ENCODE assay signal across 10 mouse cellular contexts in genomic region chr11:6560655-6561360, GRCm38 (mm10). TPM values are rescaled to one million over a fixed set of nuclear protein-coding genes. Genes with fewer than 3 reads are reported as not detected.
DNase-seq lines count a peak whose midpoint lies in the region; ATAC-seq lines count a peak whose summit lies in the region.
"Had no signal": no experiment of that assay in that cellular context is flagged by ENCODE, and none has a peak within 500 bp of the region (broad histone marks: within the 10 kb centered on the region; RNA-seq: fewer than 3 reads in every experiment).

No protein-coding gene starts in this region.

- no peak overlapping the region for H3K4me2 ChIP-seq in lung, embryonic 15.5 days
- H3K4me2 ChIP-seq in heart, embryonic 16.5 days (ENCODE audit: low read depth, low read length): peak overlapping the region; percentile 30; the same call in 1 of the 2 replicates
- no peak overlapping the region for H3K4me2 ChIP-seq in forebrain, embryonic 12.5 days

- H3K9me3 ChIP-seq in lung, embryonic 15.5 days: no peaks in the 10 kb centered on the region
- H3K9me3 ChIP-seq in heart, embryonic 16.5 days (replicated peaks; ENCODE audit: control insufficient read depth, low read length): no peaks in the 10 kb centered on the region
- no peaks in the 10 kb centered on the region for H3K9me3 ChIP-seq in forebrain, embryonic 12.5 days

- no peak for DNase-seq in lung, postnatal 14 days
- DNase-seq in lung, postnatal 4 days: peak; percentile 36 to 42
- DNase-seq in thymus, postnatal 25 days: peak; percentile 70
- no peak for DNase-seq in cerebellum, adult 11 months
- DNase-seq in left cerebral cortex, adult 9 months (ENCODE audit: low spot score in 2 of 2): no peak
- DNase-seq: right cerebral cortex, postnatal 25 days had no signal

- peaks cover 4% of the 10 kb centered on the region; the same call in 1 of the 2 replicates for H3K36me3 ChIP-seq in lung, embryonic 15.5 days
- H3K36me3 ChIP-seq in heart, embryonic 16.5 days (ENCODE audit: control insufficient read depth, insufficient read depth): no peaks in the 10 kb centered on the region
- peaks cover 20% of the 10 kb centered on the region for H3K36me3 ChIP-seq in forebrain, embryonic 12.5 days (replicated peaks)

- H3K4me3 ChIP-seq in lung, embryonic 15.5 days: no peak overlapping the region
- peak overlapping the region; percentile 40 for H3K4me3 ChIP-seq in heart, embryonic 16.5 days (ENCODE audit: low read length)
- no peak overlapping the region for H3K4me3 ChIP-seq in forebrain, embryonic 12.5 days (replicated peaks)

- no peak overlapping the region for H3K9ac ChIP-seq in lung, embryonic 15.5 days
- H3K9ac ChIP-seq in heart, embryonic 16.5 days (ENCODE audit: low read length): peak overlapping the region; percentile 32; the same call in 1 of the 2 replicates
- H3K9ac ChIP-seq in forebrain, embryonic 12.5 days: no peak overlapping the region

- H3K27ac ChIP-seq in lung, embryonic 15.5 days: 0 out of 2 replicates have a peak overlapping the region, but pooled peaks have one; percentile 1
- H3K27ac ChIP-seq in heart, embryonic 16.5 days (ENCODE audit: low read length): peak overlapping the region; percentile 41
- H3K27ac ChIP-seq in forebrain, embryonic 12.5 days: no peak overlapping the region
- H3K27ac ChIP-seq: hindbrain, postnatal 0 days had no signal

- WGBS in lung, embryonic 15.5 days: 76% methylated on average over 13 of the region's 13 CpGs
- WGBS in heart, embryonic 16.5 days: 78% methylated on average over 13 of the region's 13 CpGs
- WGBS in forebrain, embryonic 12.5 days: 93% methylated on average over 13 of the region's 13 CpGs

- H3K27me3 ChIP-seq in lung, embryonic 15.5 days: no peaks in the 10 kb centered on the region
- no peaks in the 10 kb centered on the region for H3K27me3 ChIP-seq in heart, embryonic 16.5 days (ENCODE audit: control insufficient read depth, insufficient read depth, low read length)
- no peaks in the 10 kb centered on the region for H3K27me3 ChIP-seq in forebrain, embryonic 12.5 days

- no peaks in the 10 kb centered on the region for H3K4me1 ChIP-seq in lung, embryonic 15.5 days
- H3K4me1 ChIP-seq in heart, embryonic 16.5 days (ENCODE audit: control insufficient read depth, insufficient read depth, low read length): peaks cover 10% of the 10 kb centered on the region; the same call in 1 of the 2 replicates
- H3K4me1 ChIP-seq in forebrain, embryonic 12.5 days: no peaks in the 10 kb centered on the region

- ATAC-seq in lung, embryonic 15.5 days (ENCODE audit: borderline replicate concordance, extremely low read depth, low FRiP score, low TSS enrichment): no peak
- ATAC-seq in heart, embryonic 16.5 days (replicated peaks; ENCODE audit: extremely low read depth, insufficient read depth, low FRiP score): no peak
- no peak for ATAC-seq in forebrain, embryonic 12.5 days (ENCODE audit: low FRiP score)
- ATAC-seq: hindbrain, postnatal 0 days had no signal

RNA-seq across cellular contexts. Expression of gene Ccm2, which starts 14.1 kb away (rescaled TPM):
- polyA plus RNA-seq in lung, embryonic 15.5 days (2015; fragmentation: Nextera tagmentation; extraction: Ambion mirVana): 87.8 and 92.9 TPM in 2 replicates
- polyA plus RNA-seq in heart, embryonic 16.5 days (2015; fragmentation: Nextera tagmentation; extraction: Ambion mirVana): 58.7 TPM in 2 replicates
- polyA plus RNA-seq in forebrain, embryonic 12.5 days (2016; fragmentation: Nextera tagmentation; extraction: Ambion mirVana): 89.9 and 90.7 TPM in 2 replicates

RNA-seq across cellular contexts. Expression of gene Myo1g, which starts 40.0 kb away (rescaled TPM):
- 2.9 and 4.1 TPM in 2 replicates for polyA plus RNA-seq in lung, embryonic 15.5 days (2015; fragmentation: Nextera tagmentation; extraction: Ambion mirVana)
- 3.4 and 6.8 TPM in 2 replicates for polyA plus RNA-seq in heart, embryonic 16.5 days (2015; fragmentation: Nextera tagmentation; extraction: Ambion mirVana)
- polyA plus RNA-seq in forebrain, embryonic 12.5 days (2016; fragmentation: Nextera tagmentation; extraction: Ambion mirVana): 0.31 and 0.63 TPM in 2 replicates

RNA-seq across cellular contexts. Expression of gene Nacad, which starts 45.0 kb away (rescaled TPM):
- polyA plus RNA-seq in lung, embryonic 15.5 days (2015; fragmentation: Nextera tagmentation; extraction: Ambion mirVana): 2.1 and 2.4 TPM in 2 replicates
- polyA plus RNA-seq in heart, embryonic 16.5 days (2015; fragmentation: Nextera tagmentation; extraction: Ambion mirVana): 1.0 and 1.1 TPM in 2 replicates
- 56.3 and 63.2 TPM in 2 replicates for polyA plus RNA-seq in forebrain, embryonic 12.5 days (2016; fragmentation: Nextera tagmentation; extraction: Ambion mirVana)

Comparison
In these comparisons a context has a peak if more than half of its experiments do, and no peak if none do; other contexts are left out.
1. DNase-seq: peak in lung, postnatal 4 days (2 of 2) and thymus, postnatal 25 days (single experiment); none in lung, postnatal 14 days (single experiment), cerebellum, adult 11 months (single experiment) and left cerebral cortex, adult 9 months (0 of 2).
2. RNA of gene Nacad, which starts 45.0 kb away (polyA plus RNA-seq): 56.3 to 63.2 TPM in forebrain, embryonic 12.5 days; 2.1 to 2.4 TPM in lung, embryonic 15.5 days and 1.0 to 1.1 TPM in heart, embryonic 16.5 days; every median in the first group is over 10 times any median in the second.